Mouse (Mus musculus): ENCODE results near the gene Gm13283.
A peak's percentile ranks its signal among the peaks of the same experiment; 100 is the strongest.
"Not testable (repeated sequence)": the region's sequence is repeated elsewhere in the genome, so short reads cannot be mapped to it uniquely, and the experiment has no call there.

Gm13283 gene

GRCm38 (mm10) chr4:88762341-88762740, 2.4 kb downstream of the Gm13283 start:
- DNase-seq (ENCODE audit: low read depth, low spot score), result not testable (repeated sequence)

DNA sequence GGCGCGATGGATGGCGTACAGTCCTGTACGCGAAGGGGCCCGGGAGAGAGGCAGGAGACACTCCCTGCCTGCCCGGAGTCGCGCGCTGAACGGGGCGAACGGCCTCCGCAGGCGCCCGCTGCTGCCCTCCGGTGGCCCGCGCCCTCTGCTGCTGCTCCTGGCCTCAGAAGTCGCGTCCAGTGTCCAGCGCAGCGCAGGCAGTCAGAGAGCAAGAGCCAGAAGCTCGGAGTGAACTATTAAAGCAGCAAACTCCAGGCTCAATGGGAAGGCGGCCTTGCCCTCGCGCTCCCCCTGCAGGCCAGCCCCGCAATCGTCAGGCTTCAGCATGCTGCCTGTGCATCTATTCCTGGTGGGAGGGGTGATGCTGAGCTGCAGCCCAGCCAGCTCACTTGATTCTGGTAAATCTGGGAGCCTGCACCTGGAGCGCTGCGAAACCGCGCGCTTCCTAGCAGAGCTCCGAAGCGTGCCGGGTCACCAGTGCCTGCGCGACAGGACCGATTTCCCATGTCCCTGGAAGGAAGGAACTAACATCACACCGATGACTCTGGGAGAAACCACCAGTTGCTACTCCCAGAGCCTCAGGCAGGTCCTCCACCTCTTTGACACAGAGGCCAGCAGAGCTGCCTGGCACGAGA, 3.6 kb downstream of the Gm13283 start:
- peak; percentile 28 for DNase-seq (ENCODE audit: low read depth, low spot score)

DNA sequence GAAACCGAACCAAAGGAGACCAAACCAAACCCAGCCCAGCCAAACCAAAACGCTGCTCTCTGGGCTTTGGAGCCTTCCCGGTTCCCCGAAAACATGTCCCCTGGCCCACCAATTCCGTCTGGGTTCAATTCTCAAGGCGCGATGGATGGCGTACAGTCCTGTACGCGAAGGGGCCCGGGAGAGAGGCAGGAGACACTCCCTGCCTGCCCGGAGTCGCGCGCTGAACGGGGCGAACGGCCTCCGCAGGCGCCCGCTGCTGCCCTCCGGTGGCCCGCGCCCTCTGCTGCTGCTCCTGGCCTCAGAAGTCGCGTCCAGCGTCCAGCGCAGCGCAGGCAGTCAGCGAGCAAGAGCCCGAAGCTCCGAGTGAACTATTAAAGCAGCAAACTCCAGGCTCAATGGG, 13.6 kb downstream of the Gm13283 start, which contains the start of gene Gm13290:
Gm13290 (plus strand) TSS at position 301 of the 400 bp plus-strand sequence.
- not testable (repeated sequence) for DNase-seq (ENCODE audit: low read depth, low spot score)

DNA sequence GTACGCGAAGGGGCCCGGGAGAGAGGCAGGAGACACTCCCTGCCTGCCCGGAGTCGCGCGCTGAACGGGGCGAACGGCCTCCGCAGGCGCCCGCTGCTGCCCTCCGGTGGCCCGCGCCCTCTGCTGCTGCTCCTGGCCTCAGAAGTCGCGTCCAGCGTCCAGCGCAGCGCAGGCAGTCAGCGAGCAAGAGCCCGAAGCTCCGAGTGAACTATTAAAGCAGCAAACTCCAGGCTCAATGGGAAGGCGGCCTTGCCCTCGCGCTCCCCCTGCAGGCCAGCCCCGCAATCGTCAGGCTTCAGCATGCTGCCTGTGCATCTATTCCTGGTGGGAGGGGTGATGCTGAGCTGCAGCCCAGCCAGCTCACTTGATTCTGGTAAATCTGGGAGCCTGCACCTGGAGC, 16.7 kb downstream of the Gm13283 start, which contains the start of gene Gm13289:
Gm13289 (plus strand) TSS at position 301 of the 400 bp plus-strand sequence.
- DNase-seq (ENCODE audit: low read depth, low spot score), result not testable (repeated sequence)

DNA sequence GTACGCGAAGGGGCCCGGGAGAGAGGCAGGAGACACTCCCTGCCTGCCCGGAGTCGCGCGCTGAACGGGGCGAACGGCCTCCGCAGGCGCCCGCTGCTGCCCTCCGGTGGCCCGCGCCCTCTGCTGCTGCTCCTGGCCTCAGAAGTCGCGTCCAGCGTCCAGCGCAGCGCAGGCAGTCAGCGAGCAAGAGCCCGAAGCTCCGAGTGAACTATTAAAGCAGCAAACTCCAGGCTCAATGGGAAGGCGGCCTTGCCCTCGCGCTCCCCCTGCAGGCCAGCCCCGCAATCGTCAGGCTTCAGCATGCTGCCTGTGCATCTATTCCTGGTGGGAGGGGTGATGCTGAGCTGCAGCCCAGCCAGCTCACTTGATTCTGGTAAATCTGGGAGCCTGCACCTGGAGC, 19.6 kb downstream of the Gm13283 start, which contains the start of gene Gm13272:
Gm13272 (plus strand) TSS at position 301 of the 400 bp plus-strand sequence.
- DNase-seq (ENCODE audit: low read depth, low spot score), result not testable (repeated sequence)

DNA sequence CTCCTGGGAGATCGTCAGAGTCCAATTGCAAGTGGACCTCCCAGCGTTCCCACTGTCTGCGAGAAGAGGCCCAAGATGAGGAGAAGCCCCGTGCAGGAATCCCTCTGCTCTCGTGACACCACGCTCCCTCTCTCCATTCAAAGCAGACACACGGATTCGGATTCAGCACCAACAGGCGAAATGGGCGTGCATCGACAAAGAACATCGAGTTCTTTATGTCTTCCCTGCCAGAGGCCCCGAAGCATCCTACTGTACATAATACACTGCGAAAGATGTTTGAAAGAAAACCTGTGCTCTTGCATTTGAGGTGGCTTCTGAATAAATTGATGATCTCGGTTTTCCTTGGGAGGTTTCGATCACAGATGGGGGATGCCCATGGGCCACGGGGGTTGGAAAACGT, 20.4 kb downstream of the Gm13283 start:
- DNase-seq (ENCODE audit: low read depth, low spot score), result not testable (repeated sequence)

GRCm38 (mm10) chr4:88781831-88782230, 21.9 kb downstream of the Gm13283 start, which contains the start of gene Ifnz:
TSS of gene Ifnz (plus strand) at chr4:88782131.
- not testable (repeated sequence) for DNase-seq (ENCODE audit: low read depth, low spot score)

DNA sequence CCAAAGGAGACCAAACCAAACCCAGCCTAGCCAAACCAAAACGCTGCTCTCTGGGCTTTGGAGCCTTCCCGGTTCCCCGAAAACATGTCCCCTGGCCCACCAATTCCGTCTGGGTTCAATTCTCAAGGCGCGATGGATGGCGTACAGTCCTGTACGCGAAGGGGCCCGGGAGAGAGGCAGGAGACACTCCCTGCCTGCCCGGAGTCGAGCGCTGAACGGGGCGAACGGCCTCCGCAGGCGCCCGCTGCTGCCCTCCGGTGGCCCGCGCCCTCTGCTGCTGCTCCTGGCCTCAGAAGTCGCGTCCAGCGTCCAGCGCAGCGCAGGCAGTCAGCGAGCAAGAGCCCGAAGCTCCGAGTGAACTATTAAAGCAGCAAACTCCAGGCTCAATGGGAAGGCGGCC, 22.4 kb downstream of the Gm13283 start:
- not testable (repeated sequence) for DNase-seq (ENCODE audit: low read depth, low spot score)

DNA sequence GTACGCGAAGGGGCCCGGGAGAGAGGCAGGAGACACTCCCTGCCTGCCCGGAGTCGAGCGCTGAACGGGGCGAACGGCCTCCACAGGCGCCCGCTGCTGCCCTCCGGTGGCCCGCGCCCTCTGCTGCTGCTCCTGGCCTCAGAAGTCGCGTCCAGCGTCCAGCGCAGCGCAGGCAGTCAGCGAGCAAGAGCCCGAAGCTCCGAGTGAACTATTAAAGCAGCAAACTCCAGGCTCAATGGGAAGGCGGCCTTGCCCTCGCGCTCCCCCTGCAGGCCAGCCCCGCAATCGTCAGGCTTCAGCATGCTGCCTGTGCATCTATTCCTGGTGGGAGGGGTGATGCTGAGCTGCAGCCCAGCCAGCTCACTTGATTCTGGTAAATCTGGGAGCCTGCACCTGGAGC, 25.5 kb downstream of the Gm13283 start, which contains the start of gene Gm13276:
Gm13276 (plus strand) TSS at position 301 of the 400 bp plus-strand sequence.
- not testable (repeated sequence) for DNase-seq (ENCODE audit: low read depth, low spot score)

DNA sequence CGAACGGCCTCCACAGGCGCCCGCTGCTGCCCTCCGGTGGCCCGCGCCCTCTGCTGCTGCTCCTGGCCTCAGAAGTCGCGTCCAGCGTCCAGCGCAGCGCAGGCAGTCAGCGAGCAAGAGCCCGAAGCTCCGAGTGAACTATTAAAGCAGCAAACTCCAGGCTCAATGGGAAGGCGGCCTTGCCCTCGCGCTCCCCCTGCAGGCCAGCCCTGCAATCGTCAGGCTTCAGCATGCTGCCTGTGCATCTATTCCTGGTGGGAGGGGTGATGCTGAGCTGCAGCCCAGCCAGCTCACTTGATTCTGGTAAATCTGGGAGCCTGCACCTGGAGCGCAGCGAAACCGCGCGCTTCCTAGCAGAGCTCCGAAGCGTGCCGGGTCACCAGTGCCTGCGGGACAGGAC, 28.5 kb downstream of the Gm13283 start, which contains the start of gene Gm13277:
Gm13277 (plus strand) TSS at position 231 of the 400 bp plus-strand sequence.
- not testable (repeated sequence) for DNase-seq (ENCODE audit: low read depth, low spot score)

DNA sequence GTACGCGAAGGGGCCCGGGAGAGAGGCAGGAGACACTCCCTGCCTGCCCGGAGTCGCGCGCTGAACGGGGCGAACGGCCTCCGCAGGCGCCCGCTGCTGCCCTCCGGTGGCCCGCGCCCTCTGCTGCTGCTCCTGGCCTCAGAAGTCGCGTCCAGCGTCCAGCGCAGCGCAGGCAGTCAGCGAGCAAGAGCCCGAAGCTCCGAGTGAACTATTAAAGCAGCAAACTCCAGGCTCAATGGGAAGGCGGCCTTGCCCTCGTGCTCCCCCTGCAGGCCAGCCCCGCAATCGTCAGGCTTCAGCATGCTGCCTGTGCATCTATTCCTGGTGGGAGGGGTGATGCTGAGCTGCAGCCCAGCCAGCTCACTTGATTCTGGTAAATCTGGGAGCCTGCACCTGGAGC, 31.3 kb downstream of the Gm13283 start, which contains the start of gene Gm13278:
Gm13278 (plus strand) TSS at position 301 of the 400 bp plus-strand sequence.
- DNase-seq (ENCODE audit: low read depth, low spot score), result not testable (repeated sequence)

GRCm38 (mm10) chr4:88793936-88794675, 34.2 kb downstream of the Gm13283 start, which contains the start of gene Gm13275:
TSS of gene Gm13275 (plus strand) at chr4:88794487.
- DNase-seq (ENCODE audit: low read depth, low spot score), result not testable (repeated sequence)

DNA sequence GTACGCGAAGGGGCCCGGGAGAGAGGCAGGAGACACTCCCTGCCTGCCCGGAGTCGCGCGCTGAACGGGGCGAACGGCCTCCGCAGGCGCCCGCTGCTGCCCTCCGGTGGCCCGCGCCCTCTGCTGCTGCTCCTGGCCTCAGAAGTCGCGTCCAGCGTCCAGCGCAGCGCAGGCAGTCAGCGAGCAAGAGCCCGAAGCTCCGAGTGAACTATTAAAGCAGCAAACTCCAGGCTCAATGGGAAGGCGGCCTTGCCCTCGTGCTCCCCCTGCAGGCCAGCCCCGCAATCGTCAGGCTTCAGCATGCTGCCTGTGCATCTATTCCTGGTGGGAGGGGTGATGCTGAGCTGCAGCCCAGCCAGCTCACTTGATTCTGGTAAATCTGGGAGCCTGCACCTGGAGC, 37.2 kb downstream of the Gm13283 start, which contains the start of gene Gm13279:
Gm13279 (plus strand) TSS at position 301 of the 400 bp plus-strand sequence.
- DNase-seq (ENCODE audit: low read depth, low spot score), result not testable (repeated sequence)

DNA sequence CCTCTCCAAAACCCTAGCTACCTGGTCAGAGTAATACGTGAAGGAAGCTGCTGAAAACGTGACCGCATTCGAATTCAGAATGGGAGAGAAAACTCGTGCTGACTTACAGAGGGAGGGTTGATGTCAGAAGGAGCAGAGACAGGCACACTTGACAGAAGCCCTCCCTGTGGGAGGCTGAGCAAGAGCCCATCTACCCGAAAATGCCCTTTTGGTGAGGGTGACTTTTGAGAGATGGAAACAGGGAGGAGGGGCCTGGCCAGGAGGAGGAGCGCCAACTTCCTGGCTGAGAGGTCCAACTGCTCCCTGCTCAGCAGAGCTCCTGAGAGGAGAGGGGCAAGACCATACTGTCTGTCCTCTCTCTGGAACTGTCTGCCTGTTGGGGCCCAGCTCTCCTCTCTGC, 39.4 kb downstream of the Gm13283 start, which contains the start of gene Gm13285:
Gm13285 (plus strand) TSS at position 301 of the 400 bp plus-strand sequence.
- not testable (repeated sequence) for DNase-seq (ENCODE audit: low read depth, low spot score)

DNA sequence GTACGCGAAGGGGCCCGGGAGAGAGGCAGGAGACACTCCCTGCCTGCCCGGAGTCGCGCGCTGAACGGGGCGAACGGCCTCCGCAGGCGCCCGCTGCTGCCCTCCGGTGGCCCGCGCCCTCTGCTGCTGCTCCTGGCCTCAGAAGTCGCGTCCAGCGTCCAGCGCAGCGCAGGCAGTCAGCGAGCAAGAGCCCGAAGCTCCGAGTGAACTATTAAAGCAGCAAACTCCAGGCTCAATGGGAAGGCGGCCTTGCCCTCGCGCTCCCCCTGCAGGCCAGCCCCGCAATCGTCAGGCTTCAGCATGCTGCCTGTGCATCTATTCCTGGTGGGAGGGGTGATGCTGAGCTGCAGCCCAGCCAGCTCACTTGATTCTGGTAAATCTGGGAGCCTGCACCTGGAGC, 43.0 kb downstream of the Gm13283 start, which contains the start of gene Gm13287:
Gm13287 (plus strand) TSS at position 301 of the 400 bp plus-strand sequence.
- not testable (repeated sequence) for DNase-seq (ENCODE audit: low read depth, low spot score)

- not testable (repeated sequence) for DNase-seq (ENCODE audit: low read depth, low spot score)
These were observed 45.3 kb downstream of the Gm13283 start, which contains the start of gene Gm13288 for GRCm38 (mm10) chr4:88805231-88805630. TSS of gene Gm13288 (plus strand) at chr4:88805531.

- DNase-seq (ENCODE audit: low read depth, low spot score), result not testable (repeated sequence)
These were observed 45.8 kb downstream of the Gm13283 start for GRCm38 (mm10) chr4:88805761-88806160.
